9 mouse cellular contexts compared by ENCODE assay signal in genomic region chr12:116963906-116964305, GRCm38 (mm10).
"Had no signal": no experiment of that assay in that cellular context is flagged by ENCODE, and none has a peak within 500 bp of the region (broad histone marks: within the 10 kb centered on the region; RNA-seq: fewer than 3 reads in every experiment).

No protein-coding gene starts in this region.

- DNase-seq: kidney, postnatal 25 days; layer of hippocampus, postnatal 36 days; left cerebral cortex, postnatal 4 days; liver, postnatal 0 days; lung, embryonic 14.5 days; right cerebral cortex, adult 18-20 months; right cerebral cortex, postnatal 14 days; right cerebral cortex, postnatal 4 days; thymus, postnatal 25 days had no signal
